Mouse (Mus musculus) kidney, postnatal 14 days (tissue): ENCODE measurements around the gene Akirin1.

ENCODE experiments used
- DNase-seq: peaks from one replicate; pipeline ENCODE4 v3.0.0; 2022; ENCODE audit warnings: mixed read lengths

The Akirin1 gene

DNA sequence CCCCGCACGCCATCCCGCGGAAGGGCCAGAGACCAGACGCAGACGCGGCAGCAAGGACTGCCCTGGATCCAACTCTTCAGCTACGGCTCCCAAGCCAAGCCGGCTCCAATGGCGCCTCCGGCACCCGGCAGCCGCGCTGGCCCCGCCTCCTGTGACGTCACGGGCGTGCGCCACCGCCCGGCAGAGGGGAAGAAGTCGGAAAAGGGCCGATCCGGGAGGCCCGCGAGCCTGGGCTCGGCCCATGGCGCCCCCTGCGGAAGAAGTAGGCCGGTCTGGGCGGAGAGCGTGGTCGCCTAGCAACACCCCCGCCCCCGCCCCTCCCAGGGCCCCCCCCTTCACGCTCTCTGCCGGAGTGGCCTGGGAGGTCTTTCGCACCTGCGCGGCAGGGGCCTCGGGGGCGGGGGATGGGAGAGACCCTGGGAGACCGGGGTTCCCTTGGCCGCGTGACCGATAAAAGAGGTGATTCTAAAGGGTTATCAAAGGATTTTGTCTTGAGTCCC is at the start of gene Akirin1:
Akirin1 (minus strand) TSS at position 194 of the 500 bp plus-strand sequence.
- peak; percentile 99 for DNase-seq

DNA sequence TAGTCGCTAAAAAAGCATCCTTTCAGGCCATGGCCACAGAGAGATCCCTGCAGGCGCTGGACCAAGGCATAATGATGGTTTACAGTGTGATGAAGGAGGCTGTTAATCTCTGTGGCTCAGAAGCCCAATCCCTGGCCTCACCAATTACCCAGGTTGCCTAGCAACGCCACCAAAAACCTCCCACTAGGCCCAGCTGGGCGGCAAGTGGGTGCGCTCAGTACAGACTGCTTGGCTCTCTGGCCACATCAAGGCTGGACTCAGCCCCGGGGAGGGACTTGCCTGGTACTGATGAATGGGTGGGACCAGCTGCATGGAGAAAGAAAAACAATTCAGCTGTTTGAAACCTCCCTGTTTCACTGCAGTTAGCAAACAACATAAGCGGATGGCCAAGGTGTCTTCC is 47.7 kb upstream of the Akirin1 start:
- DNase-seq = no peak

DNA sequence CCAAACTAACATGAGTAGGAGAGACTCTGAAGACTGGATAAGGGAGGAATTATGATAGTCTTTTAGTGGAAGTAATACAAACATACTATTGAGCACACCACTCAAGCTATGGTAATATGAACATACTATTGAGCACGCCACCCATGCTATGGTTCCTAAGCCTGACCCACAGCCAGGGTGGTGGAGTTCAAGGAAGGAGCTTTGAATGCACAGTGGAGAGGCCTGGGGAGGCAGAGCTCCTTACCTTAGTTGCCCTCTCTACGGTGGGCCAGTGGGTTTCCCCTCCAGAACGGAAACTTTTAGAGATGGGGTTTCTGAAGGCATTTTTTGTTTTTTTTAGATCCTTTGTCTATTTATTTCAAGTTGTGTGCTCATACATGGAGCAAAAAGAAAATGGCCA is 47.3 kb upstream of the Akirin1 start:
- no peak for DNase-seq

DNA sequence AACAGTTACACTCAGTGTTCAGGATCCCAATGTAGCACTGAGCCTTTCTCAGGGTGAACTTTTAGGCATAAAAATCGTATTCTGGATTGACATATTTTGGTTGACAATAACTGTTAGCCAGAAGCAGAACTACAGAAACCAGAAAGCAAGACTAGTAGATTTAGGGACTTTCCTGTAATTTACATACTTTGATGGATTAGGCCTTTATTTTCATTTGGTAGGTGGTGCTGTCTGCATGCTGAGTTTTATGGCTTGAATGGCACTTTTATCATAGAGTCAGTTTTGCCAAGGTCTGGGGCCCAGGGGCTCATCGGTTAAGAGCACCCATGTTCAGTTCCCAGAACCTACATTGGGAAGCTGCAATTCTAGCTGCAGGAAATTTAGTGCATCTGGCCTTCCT is 44.9 kb upstream of the Akirin1 start:
- DNase-seq = no peak

DNA sequence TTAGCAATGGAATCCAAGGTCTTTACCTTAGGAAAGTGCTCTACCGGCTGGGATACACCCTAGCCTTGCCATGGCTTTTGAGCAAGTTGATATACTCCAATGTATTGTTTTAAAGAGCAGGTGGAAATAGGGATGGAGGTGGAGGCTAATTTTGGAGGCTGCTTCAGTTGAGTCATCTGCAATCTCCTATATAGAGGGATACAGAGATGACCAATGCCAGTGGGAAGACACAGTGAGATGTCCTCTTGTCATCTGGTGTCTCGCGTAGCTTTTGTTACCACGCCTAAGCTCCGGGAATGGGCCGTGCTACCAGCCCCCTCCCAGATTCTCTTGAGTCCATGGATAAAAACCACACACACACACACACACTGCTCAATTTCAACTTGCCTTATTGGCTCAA is 43.0 kb upstream of the Akirin1 start:
- no peak for DNase-seq

DNA sequence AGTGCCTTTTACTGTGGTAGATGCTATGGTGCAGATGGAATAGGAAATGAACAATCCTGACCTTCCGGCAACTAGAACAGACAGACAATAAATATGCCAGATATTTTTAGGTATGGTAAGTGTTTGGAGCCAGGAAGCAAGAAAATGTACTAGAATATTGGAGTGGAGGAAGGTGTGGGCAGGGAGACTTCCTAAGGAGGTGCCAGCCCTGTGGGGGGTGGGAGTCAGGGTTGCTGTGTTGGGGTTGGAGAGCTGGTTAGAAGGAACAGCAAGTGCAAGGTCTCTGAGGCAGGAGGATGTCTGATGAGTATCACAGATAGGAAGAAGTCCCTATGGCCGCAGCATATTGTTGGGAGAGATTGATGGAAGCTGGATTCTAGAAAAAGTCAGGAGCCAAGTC is 42.5 kb upstream of the Akirin1 start:
- DNase-seq = peak; percentile 30

DNA sequence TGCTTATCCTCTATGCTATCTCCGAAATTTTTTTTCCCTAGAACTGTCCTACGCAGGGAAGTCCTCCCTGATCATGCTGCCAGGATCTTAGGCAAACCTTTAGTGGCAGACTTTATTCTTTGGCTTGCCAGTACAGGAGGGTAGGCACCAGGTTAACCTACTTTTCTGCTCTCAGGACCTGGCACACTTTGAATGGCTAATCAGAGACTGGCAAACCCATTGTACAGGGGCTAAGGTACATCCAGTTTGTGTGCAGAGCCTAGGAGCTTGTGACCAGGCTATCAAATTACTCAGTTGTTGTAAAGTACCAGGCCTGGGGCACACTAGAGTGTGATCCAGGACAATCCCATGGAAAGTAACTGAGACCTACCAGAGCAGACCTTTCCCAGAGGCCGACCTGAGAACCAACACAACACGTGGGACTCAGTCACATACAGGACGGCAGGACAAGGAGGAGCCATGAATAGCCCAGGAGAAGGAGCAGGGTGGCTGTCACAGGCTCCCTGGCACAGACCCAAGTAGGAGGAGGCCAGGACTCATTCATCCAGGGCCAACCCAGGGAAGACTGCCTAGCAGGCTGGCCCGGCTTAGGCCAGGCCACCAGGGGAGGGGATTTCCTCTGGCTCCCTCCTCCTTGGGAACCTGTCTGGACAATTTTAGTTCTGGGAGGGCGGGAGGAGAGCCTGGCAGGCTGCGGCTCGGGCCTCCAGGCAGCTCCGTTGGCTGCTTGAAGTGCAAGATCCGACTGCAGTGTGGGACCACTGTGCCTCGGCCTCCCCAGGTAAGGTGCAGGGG is 37.2 kb upstream of the Akirin1 start, which contains the start of gene Rhbdl2:
Rhbdl2 (plus strand) TSS at position 684 of the 795 bp plus-strand sequence.
- peak; percentile 90 for DNase-seq

DNA sequence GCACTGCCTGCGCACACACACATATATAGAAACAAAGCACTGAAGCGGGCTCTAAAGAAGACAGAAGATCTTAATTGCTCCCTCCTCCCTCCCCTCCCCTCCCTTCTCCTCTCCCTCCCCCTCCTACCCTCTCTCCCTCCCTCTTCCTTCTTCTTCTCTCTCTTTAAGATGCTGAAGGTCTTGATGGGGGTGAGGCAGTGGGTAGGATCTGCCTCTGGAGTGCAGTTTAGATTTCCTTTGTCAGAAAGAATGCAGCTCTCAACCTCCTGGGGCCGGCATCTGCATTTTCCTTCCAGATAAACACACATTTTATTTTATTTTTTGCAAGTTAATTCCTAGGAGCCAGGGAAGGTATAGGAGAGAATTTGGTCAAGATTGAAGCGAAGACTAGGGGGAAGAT is 18.1 kb upstream of the Akirin1 start:
- DNase-seq = no peak

DNA sequence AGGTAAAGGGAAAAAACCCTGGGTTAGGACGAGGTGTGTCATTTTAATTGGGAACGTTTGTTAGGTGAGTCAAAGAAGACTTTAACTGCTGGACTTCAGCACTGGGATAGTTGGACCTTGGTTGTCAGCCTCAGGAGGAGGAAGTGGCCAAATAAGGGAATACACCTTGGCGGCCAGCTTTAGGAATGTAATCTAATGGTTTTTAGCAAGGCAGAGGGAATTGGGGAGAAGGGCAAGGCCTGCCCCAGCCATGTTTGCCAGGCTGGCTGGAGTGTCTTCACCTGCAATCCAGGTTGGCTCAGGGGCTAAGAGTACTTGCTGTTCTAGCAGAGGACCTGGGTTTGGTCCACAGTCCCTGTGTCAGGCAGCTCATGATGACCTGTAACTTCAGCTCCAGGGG is 17.7 kb upstream of the Akirin1 start:
- DNase-seq = no peak

DNA sequence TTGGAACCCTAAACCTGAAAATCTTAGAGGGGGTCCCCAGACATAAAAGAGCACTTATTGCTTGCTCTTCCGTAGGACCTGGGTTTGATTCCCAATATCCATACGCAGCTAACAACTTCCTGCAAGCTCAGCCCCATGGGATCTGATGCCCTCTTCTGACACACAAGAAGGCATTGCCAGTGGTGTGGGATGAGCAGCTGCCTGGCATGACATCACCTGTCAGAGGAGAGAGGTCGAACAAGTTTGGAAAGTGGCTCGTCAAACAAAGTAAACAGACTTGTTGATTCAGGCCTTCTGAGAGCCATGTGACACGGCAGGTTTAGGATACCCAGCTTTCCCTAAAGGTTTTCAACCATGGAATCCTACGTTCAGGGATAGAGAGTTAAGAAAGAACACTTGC is 14.9 kb upstream of the Akirin1 start:
- no peak for DNase-seq

DNA sequence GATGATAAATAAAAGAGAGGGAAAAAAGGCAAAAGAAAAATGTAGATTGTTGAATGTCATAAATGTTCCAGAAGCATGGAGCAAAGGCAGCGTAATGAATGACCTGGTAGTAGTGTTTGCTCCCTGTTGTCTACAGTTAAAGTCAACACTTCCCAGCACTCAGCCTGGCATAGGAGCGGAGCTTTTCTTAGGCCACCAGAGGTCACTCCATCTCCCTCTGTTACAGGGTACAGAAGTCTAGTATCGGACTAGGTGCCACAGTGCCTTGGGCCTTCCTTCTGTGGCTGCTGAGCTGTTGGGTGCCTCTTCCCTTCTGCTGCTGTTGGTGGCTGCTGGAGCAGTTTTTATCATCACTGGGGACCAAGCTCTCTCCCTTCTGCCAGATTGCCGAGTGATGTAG is 8.2 kb upstream of the Akirin1 start:
- DNase-seq = peak; percentile 41

DNA sequence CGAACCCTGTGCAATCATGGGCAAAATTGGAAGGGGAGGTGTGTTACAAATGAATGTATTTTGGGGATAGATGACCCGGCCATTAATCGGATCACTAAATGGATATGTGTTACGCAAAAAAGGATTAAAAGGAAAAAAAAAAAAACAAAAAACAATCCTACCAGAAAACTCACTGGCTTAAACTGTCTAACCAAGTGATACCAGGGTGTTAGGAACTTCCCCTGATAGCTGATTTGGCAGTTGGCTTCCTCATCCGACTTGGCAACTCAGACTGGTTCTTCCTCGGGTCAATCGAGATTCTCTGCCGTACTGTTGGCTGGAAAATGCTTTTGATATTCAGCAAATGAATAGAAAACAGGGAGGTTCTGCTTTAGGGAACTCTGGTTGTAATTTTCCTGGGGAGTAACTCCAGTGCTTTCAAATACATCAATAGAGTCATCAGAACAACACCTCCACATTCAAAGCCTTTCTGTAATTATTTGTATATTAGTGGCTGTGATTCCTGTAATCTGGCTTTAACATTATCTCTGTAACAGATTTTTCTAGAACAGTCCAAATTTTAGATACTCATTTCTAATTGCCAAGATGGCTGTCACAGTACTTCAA is 665 bp upstream of the Akirin1 start:
- peak; percentile 54 for DNase-seq

DNA sequence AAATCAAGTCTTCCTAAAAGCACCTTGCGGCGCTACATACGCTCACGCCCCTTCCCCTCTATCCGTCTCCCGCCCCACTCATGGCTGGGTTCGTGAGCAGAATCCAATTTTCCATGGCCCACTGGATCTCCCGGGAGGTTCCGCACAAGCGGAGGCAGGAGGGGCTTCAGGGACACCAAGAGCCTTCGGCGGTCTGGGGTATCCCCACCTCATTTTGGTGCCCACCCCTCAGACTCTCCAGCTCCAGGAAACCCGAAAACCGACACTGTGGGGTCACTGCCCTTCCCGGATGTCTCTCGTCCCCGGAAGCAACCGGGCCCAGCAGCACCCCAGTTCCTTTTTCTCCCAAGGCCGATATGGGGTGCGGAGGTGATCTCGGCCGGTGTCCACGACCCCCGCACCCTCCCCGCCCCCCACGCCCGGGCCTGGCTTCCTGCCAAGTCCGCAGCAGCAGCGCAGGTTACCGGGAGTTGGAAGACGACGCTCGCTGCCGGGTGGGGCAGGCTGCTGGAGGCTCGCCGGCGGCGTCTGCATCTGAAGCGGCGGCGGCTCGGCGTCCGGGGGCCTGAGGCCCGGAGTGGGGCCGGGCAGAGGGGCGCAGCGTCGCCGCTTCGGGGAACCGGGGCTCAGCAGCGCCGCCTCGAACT is 538 bp downstream of the Akirin1 start:
- no peak for DNase-seq

DNA sequence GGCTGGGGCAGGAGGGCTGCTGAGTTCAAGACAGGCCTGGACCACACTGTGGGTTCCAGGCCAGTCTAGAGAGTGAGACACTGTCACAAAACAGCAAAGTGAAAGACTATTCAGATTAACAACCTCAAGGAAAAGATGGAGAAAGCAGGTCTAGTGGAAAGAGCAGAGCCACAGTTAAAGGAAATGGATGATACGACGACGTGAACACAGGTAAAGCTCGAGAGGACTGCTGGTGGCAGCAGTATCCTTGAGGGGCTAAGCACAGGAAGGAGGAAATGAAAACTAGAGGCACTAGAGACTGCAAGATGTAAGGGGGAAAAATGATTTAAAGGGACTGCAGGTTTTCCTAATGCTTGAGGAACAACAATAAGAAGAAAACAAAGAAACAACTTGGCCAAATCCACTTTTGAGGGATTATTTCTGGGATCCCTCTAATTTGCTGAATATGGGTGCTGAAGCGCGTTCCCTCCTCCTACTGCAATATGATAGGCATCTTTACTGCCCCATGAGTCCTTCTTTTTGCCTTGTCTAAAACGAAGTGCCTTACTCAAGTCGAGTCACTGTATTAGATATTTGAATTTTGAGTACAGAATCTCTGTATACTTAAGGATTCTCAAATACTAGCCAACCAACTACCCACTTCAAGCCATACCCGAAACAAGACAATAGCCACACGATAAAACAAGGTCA is 1.3 kb downstream of the Akirin1 start:
- DNase-seq = no peak

DNA sequence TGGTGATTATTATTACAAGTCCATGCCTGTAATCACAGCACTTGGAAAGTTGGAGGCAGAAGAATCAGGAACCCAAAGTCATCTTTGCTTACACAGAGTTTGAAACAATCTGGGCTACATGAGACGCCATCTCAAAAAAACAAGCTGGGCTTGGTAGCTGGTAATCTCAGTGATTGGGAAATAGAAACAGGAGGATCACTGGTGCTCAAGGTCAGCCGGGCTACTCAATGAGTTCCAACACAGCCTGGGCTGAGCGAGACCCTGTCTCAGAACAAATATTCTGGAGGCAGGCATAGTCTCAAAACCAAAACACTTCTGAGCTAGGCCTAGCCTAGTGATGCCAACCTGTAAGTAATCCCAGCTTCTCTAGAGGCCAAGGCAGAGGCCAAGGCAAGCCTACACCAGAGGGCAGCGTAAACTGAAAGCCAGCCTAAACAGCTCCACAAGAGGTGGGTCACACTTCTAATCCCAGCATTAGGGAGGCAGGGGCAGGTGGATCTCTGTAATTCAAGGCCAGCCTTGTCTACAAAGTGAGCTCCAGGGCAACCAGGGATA is 4.8 kb downstream of the Akirin1 start:
- no peak for DNase-seq

DNA sequence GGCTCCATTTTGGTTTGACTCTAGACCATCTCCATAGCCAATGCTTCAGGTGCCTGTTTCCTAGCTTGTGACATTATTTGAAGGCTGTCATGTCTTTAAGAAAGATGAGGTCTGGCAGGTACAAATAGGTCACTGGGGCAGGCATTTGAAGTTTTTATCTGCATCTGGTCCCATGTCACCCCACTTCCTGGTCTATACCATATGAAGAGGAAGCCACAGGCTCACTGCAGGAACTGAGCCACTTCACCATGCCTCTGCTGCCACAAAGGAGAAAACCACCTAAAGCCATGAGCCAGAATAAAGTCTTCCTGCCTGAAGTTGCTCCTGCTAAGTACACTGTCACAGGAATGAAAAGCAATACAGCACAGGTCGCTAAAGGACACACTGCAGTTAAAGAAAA is 7.3 kb downstream of the Akirin1 start:
- DNase-seq = no peak

DNA sequence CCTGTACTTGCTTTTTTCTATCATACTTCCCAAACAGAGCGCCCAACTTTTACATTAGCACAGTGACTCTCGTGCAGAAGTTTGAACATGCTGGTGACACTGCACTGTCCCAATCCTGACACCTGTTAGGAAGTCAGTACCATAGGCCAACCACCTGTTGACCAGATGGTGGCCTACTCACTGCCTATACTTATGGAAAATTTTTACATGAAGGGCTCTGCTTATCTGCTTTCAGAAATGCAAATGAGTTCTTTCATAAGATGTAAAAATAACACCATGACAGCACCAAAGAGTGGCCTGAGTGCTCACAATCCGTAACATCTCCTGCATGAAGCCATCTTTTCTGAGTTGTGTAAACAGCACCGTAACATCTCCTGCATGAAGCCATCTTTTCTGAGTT is 11.4 kb downstream of the Akirin1 start:
- DNase-seq = no peak

DNA sequence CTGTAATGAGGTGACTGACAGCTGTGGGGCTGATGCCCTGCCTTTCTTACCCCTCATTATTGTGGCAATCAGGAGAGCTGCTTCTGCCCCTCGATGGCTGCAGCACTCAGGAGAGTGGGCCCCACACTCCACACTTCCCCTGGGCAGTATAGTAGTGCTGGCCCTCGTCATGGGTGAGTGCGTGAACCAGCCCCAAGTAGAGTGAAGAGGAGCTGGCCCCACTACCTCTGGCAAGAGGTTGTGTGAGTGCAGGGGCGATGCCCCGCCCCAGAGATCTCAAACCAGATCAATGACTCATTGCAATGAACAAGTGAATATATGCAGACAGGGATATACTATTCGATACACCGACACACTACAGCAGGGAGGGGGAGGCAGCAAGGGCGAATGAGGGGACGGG is 16.6 kb downstream of the Akirin1 start:
- DNase-seq = no peak

DNA sequence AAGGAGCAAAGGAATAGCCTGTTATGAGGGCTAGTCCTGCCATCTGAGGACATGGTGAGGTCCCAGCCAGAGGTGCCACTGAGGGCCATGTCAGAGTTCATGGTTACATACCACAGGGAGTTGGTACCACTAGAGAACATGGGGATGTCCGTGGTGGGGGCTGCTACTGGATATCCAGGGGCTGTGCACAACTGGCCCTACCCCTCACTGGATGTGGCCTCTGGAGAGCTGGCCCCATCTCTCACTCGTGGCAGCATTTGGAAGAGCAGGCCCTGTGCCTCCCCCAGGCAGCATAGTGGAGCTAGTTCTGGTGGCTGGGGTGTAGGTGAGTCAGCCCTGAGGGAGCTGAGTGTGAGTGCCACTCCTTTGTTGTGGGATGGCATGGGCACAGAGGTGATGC is 17.2 kb downstream of the Akirin1 start:
- DNase-seq = no peak

DNA sequence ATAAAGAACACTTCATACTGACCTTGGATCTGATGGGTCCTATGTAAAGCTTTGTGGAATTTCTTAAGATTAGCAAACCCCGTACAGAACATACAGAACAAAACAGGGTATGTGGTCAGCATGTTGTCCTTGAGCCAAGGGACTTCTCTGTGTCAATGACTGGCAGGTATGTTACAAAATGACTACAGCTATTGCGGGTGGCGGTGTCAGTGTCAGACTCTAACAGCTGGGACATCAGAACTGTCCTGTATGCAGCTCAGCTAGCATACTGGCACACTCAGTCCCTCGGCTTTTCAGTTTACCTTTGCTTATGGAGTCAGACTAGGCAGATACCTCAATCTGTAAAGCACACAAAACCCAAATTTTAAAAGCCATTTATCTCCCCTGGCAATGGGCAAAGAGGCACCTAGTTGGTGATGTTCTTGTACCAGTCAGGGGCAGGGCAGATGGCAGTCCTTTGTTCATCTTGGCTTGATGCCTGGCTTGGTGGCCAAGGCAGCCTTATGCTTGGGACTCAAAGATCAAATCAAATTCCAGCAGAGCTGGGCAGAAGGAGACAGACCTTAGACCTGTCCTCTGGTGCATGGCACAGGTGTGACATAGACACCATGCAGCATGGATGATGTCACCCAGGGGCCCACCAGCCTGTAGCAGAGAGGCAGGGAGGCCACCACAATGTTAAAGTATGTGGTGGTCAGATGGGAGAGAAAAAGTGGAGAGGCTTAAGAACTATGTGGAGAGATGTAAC is 17.8 kb downstream of the Akirin1 start:
- DNase-seq = no peak

DNA sequence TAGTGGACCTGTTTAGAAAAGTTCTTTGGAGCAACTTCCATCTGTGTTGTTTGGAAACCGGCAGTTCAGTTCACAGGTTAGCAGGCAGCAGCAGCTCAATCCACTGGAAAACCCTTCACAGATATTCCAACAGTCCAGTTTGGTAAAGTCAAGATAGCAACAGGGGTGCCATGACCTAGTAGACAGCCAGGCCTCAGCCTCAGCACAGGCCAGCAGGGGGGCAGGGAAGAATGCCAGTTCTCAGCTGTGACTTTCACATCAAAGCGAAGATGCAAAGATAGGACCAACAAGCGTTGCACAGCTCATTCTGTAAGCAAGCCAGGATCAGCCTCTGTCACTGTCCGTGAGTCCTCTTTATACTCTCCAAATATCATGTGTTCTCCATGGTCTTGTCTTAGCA is 28.4 kb downstream of the Akirin1 start:
- DNase-seq = no peak

DNA sequence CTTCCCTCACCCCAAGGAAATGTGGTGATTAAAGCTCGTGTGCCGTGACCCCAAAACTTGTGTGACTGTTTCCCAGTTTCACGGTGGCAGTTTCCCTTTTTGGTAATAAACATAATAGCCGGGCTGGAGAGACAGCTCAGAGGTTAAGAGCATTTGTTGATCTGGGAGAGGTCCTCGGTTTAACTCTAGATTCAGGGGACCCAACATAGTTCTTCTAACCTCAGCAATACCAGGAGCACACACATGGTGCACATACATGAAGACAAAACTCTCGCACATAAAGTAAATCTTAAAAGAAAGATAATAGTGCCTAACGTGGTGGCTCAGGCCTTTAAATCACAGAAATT is 31.7 kb downstream of the Akirin1 start:
- DNase-seq = no peak
